Mouse (Mus musculus) layer of hippocampus, adult 9-11 months (tissue): ENCODE results near the gene Rbm38.

Experiments used
- DNase-seq: peaks from one replicate; pipeline ENCODE4 v3.0.0; 2022

Gene Rbm38

DNA sequence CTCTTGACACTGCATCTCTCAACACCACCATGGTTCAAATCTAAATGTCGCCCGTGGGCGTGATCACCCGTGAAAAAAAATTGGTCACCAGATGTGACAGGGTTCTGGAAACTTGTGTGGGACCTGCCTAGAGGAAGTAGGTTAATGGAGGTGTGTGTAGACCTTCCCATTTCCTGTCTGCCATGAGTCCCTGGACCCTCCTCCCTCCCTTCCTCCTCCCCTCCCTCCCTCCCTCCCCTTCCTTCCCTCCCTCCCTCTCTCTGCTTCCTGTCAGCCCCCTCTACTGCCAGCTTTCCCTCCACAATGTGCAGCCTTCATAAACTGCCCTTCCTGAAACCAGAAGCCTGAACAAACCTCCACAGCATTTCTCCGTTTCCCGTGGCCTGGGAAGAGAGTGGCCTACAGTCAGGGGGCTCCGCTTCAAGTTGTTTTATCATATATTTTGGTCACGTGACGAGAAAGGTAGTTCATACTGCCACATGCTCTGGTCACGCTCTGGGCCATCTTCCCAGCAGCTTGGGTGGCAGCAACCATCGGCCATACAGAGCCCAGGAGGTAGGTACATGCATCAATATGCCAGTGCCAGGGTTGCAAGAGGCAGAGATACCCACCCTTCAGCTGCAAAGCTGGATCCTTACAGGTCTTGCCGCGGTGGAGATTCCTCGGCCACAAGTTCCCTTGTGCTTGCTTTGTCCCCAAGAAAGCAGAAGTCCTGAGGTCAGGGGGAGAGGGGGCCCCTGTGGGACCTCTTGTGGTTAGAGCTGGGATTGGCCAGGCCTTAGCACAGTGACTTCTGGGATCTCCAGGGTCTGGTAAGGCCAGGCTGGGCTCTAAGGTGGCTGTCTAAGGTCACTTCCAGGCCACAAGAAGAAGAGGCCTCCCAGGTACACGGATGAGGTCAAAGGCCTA lies 41.4 kb downstream of the Rbm38 start:
- peak; percentile 20 for DNase-seq

GRCm38 (mm10) chr2:173063219-173063618 lies 42.9 kb downstream of the Rbm38 start:
- DNase-seq = no peak

- no peak for DNase-seq
These were observed 44.6 kb downstream of the Rbm38 start for GRCm38 (mm10) chr2:173064864-173065263.

- DNase-seq = no peak
These were observed 52.6 kb downstream of the Rbm38 start for GRCm38 (mm10) chr2:173072948-173073347.

- DNase-seq = no peak
These were observed 53.4 kb downstream of the Rbm38 start for GRCm38 (mm10) chr2:173073666-173074065.

DNA sequence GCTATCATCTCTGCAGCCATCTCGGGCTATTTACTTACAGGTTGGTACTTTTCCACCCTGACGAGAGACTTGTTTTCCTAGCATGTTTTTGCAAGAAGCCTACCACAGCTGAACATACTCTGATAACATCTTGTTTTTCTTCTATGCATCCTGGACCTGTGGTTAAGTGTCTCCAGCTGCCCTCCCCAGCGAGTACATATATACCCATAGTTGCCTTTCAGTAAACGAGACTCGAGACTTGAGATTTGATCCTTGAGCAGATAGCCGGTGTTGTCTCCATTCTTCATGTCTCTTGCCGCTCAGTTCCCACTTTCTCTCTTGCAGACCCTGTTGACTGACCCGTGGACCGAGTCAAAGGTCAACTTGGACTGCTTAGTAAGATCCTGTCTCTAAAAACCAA lies 56.6 kb downstream of the Rbm38 start:
- no peak for DNase-seq

DNA sequence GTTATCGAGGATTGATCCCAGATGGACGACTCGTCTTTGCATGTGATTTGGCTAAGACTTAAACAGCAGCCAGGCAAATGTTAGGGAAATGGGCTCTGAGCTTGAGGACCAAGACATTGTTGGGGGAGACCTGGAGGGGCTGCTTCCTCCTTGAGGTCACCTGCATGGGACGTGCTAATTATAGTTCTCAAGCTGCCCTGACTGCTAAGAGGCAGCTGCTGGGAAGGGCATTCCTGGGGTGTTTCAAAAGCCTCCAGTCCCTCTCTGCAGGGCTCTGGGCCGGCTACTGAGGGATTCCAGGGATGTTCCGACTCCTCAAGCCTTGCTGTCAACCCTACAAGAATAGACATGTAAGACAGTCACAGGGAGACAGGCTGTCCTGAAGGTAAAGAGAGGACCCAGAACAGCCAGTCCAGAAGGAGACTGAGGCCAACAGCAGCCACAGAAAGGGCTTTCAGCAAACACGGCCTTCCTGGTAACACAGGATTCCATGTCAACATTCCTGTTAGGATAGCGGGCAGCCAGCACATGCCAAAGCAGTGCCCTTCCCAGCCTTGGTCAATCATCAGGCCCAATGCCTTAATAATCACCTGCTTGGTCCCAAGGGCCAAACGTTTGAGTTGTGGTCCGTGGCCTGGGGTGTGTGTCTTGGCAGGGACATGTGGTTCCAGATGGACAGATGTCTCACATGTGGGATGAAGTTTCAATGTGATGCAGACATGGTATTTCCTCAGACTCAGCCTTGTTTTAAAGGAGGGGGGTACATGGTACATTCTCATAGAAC lies 59.7 kb downstream of the Rbm38 start:
- peak; percentile 1 for DNase-seq

DNA sequence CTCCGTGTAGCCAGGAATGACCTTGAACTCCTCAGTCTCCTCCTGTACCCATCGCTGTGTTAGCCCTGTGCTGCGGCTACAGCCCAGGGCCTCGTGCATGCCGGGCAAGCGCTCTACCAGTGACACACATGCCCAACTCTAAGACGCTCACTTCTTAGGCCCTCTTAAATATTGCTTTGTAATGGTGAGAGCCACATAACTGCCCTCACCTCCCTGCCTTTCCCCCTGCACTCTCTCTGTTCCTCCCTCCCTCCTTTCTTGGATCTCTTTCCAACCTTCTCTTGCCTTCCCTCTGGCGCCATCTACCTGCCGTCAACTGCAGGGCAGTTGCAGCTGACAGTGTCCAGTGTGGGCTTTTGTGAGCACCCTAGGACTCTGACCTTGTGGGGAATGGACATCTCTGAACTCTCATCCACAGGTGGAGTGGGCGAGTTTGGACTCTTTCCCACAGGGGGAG lies 60.5 kb downstream of the Rbm38 start:
- DNase-seq = peak; percentile 52

DNA sequence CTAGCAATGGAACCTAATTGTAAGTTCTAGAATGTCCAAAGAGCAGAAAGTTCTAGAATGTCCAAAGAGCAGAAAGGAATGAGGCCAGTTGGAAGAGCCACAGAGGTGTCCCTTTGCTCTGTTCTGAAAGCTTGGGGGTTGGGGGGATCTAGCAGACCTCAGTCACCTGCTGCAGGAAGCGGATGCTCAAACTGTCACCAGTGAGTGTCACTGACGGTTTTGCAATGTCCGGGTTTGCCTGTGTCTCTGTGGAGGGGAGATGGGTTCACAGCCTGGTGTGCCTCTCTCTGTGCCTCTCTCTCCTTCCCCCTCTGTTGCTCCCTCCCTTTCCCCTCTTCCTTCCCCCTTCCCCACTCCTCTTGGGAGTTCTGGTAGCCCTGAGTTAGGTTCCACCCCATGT lies 62.4 kb downstream of the Rbm38 start:
- no peak for DNase-seq

DNA sequence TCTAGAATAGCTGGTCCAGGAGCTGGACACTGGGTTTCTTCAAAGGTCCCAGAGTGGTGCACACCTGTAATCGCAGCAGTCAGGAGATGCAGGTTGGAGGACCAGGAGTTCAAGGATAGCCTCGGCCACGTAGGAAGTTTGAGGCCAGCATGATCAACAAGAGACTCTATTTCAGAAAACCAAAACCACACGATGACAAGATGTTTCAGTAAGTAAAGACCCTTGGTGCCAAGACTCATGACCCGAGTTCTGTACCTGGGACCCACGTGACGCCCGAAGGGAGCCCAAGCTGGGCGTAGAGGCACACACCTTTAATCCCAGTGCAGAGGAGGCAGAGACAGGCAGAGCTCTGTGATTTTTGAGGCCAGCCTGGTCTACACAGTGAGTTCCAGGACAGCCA lies 62.8 kb downstream of the Rbm38 start:
- DNase-seq = no peak

- DNase-seq = no peak
These were observed 63.6 kb downstream of the Rbm38 start for GRCm38 (mm10) chr2:173083712-173084475.
